Mouse (Mus musculus) C2C12 (cell line): ENCODE results near the gene Cdc123.

Experiments
- CEBPB ChIP-seq: IDR thresholded peaks from one replicate; pipeline ENCODE4 v1.6.1; 2011; ENCODE audit warnings: low read depth, mild to moderate bottlenecking, control low read depth, moderate library complexity
- CTCF ChIP-seq: IDR thresholded peaks from one replicate; pipeline ENCODE4 v1.5.1; 2011; ENCODE audit not compliant: control insufficient read depth, insufficient read depth, insufficient read length

- TF ChIP-seq CEBPB (no peak), CTCF (no peak)
Measured at GRCm38 (mm10) chr2:5758569-5758968, 86.4 kb downstream of the Cdc123 start.
